Mouse (Mus musculus): Measurements from ENCODE around the gene Ctnnd2.

GRCm38 (mm10) chr15:30322543-30322942 is 150.2 kb downstream of the Ctnnd2 start:
- TF ChIP-seq CTCF (IDR thresholded peaks at IDR 0.05; ENCODE audit: insufficient read depth, low read length), result no peak
- TF ChIP-seq POLR2A (IDR thresholded peaks at IDR 0.05; ENCODE audit: borderline replicate concordance, extremely low read depth, low read depth, low read length), result no peak

Data from lung, adult 2 months (tissue).